Mouse (Mus musculus): ENCODE measurements at regions not wholly inside any gene's neighbourhood (a gene's known extent, or its start where the extent isn't known, plus 50 kb on each side); places are given as distances from the start of the nearest gene placed in this dataset.

GRCm38 (mm10) chr4:131242250-131242649 is 298.1 kb downstream of the Matn1 start:
- no peak overlapping the region for H3K4me3 ChIP-seq
- 69% methylated on average over 4 of the region's 4 CpGs for WGBS

GRCm38 (mm10) chr4:131243744-131244387 is 299.7 kb downstream of the Matn1 start:
- peak overlapping the region; percentile 48; the same call in 1 of the 2 replicates for H3K27ac ChIP-seq

More at GRCm38 (mm10) chr4:131242250-131242649, 298.1 kb downstream of the Matn1 start:
- Histone ChIP-seq H3K27me3 (ENCODE audit: low read depth, poor library complexity, severe bottlenecking) (0 out of 2 replicates have a peak, but pooled peaks cover 11% of the 10 kb centered on the region), H3K4me1 (peaks cover 16% of the 10 kb centered on the region), H3K27ac (no peak overlapping the region), H3K9me3 (replicated peaks) (no peaks in the 10 kb centered on the region), H3K36me3 (no peaks in the 10 kb centered on the region)
- DNase-seq (ENCODE audit: low spot score), result no peak

GRCm38 (mm10) chr4:131252602-131253442 is 308.6 kb downstream of the Matn1 start:
- H3K9me3 ChIP-seq (replicated peaks), result no peaks in the 10 kb centered on the region
- WGBS, result 26% methylated on average over 30 of the region's 30 CpGs
- peak overlapping the region; percentile 72 for H3K27ac ChIP-seq
- peaks cover 20% of the 10 kb centered on the region for H3K4me1 ChIP-seq
- no peaks in the 10 kb centered on the region for H3K36me3 ChIP-seq
- H3K4me3 ChIP-seq, result peak overlapping the region; percentile 45
- H3K27me3 ChIP-seq (ENCODE audit: low read depth, poor library complexity, severe bottlenecking), result peaks cover 10% of the 10 kb centered on the region
- DNase-seq (ENCODE audit: low spot score), result peak; percentile 85

More at GRCm38 (mm10) chr4:131243744-131244387, 299.7 kb downstream of the Matn1 start:
- 54% methylated on average over 9 of the region's 9 CpGs for WGBS
- Histone ChIP-seq H3K9me3 (replicated peaks) (no peaks in the 10 kb centered on the region), H3K27me3 (ENCODE audit: low read depth, poor library complexity, severe bottlenecking) (0 out of 2 replicates have a peak, but pooled peaks cover 11% of the 10 kb centered on the region), H3K4me1 (peaks cover 16% of the 10 kb centered on the region), H3K4me3 (no peak overlapping the region), H3K36me3 (no peaks in the 10 kb centered on the region)
- DNase-seq (ENCODE audit: low spot score), result no peak

- H3K27ac ChIP-seq, result peak overlapping the region; percentile 72; the same call in 1 of the 2 replicates
- peaks cover 10% of the 10 kb centered on the region for H3K27me3 ChIP-seq (ENCODE audit: low read depth, poor library complexity, severe bottlenecking)
- H3K4me1 ChIP-seq, result peaks cover 25% of the 10 kb centered on the region
- no peaks in the 10 kb centered on the region for H3K36me3 ChIP-seq
- no peak for DNase-seq (ENCODE audit: low spot score)
- peak overlapping the region; percentile 45 for H3K4me3 ChIP-seq
- no peaks in the 10 kb centered on the region for H3K9me3 ChIP-seq (replicated peaks)
- WGBS, result 7% methylated on average over 8 of the region's 8 CpGs
These were observed 309.2 kb downstream of the Matn1 start for GRCm38 (mm10) chr4:131253443-131253817.

GRCm38 (mm10) chr4:131254243-131254642 is 310.1 kb downstream of the Matn1 start:
- Histone ChIP-seq H3K4me1 (peaks cover 26% of the 10 kb centered on the region), H3K9me3 (replicated peaks) (no peaks in the 10 kb centered on the region), H3K36me3 (no peaks in the 10 kb centered on the region), H3K27me3 (ENCODE audit: low read depth, poor library complexity, severe bottlenecking) (peaks cover 12% of the 10 kb centered on the region), H3K27ac (no peak overlapping the region), H3K4me3 (no peak overlapping the region)
- WGBS, result 68% methylated on average over 7 of the region's 7 CpGs
- peak; percentile 40 for DNase-seq (ENCODE audit: low spot score)

DNA sequence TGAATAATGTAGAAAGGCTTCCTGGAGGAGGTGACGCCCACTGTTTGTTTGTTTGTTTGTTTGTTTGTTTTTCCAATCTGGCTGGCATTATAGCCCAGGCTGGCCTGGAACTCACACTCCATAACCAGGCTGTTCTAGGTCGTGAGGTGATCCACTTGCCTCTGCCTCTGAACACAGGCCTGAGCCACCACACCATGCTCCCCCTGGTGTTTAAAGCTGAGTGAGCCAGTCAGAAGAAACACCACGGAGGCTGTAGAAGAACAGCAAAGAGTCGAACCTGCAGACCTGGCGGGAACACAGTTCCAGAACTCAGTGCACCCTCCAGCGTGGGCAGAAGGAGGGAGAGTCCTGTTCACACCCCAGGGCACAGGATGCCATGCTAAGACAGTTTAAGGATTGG is 310.5 kb downstream of the Matn1 start:
- Histone ChIP-seq H3K27me3 (ENCODE audit: low read depth, poor library complexity, severe bottlenecking) (peaks cover 16% of the 10 kb centered on the region), H3K4me3 (no peak overlapping the region), H3K36me3 (no peaks in the 10 kb centered on the region), H3K9me3 (replicated peaks) (no peaks in the 10 kb centered on the region), H3K27ac (no peak overlapping the region), H3K4me1 (peaks cover 26% of the 10 kb centered on the region)
- DNase-seq (ENCODE audit: low spot score), result peak; percentile 57
- 53% methylated on average over 6 of the region's 6 CpGs for WGBS

- H3K27me3 ChIP-seq (ENCODE audit: low read depth, poor library complexity, severe bottlenecking), result 0 out of 2 replicates have a peak, but pooled peaks cover 16% of the 10 kb centered on the region
- no peak for DNase-seq (ENCODE audit: low spot score)
- 74% methylated on average over 2 of the region's 2 CpGs for WGBS
- no peak overlapping the region for H3K4me3 ChIP-seq
- H3K36me3 ChIP-seq, result no peaks in the 10 kb centered on the region
- H3K27ac ChIP-seq, result no peak overlapping the region
- H3K4me1 ChIP-seq, result peaks cover 12% of the 10 kb centered on the region
- H3K9me3 ChIP-seq (replicated peaks), result no peaks in the 10 kb centered on the region
These were observed 317.1 kb downstream of the Matn1 start for GRCm38 (mm10) chr4:131261236-131261635.

DNA sequence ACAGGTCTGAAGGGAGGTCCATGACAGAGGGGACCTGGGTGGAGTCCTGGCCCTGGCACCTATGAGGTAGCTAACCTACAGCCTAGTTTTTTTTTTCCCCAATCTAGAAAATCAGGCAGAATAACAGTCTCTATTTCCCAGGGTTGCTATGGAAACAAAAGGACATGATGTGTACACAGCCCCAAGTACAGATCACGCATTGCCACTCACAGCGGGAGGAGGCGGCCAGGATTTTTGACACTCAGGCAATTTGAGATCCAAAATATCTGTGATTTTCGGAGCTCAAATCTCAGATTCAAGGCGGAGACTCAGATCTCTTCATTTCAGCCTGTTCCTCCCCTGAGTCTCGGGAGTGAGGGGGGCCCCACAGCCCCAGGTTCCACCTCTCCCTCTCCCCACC is 318.7 kb downstream of the Matn1 start:
- no peak overlapping the region for H3K4me3 ChIP-seq
- no peak for DNase-seq (ENCODE audit: low spot score)

DNA sequence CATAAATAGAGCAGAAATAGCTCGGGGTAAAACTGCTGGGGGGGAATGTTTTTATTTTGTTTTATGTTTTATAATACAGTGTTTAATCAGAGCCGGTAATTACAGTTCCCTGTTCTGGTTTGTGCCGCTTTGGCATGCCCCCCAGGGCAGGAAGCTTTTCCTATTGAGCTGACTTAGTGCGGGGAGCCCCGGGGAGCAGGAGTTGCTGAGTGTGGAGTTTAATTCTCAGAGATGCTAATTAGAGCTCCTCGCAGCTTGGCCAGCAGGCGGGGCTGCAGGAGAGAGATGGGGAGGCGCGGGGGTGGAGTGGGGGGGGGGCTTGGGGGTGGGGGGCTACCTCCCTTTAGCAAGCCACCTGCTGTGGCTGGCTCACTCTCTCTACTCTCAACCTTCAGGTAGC is 322.6 kb downstream of the Matn1 start:
- no peak overlapping the region for H3K27ac ChIP-seq
- H3K36me3 ChIP-seq, result no peaks in the 10 kb centered on the region
- WGBS, result 12% methylated on average over 9 of the region's 9 CpGs

More for the DNA sequence above, 318.7 kb downstream of the Matn1 start:
- Histone ChIP-seq H3K4me1 (peaks cover 19% of the 10 kb centered on the region), H3K36me3 (no peaks in the 10 kb centered on the region), H3K9me3 (replicated peaks) (no peaks in the 10 kb centered on the region), H3K27ac (no peak overlapping the region), H3K27me3 (ENCODE audit: low read depth, poor library complexity, severe bottlenecking) (peaks cover 32% of the 10 kb centered on the region)
- WGBS, result 84% methylated on average over 6 of the region's 6 CpGs

GRCm38 (mm10) chr4:131267760-131268159 is 323.6 kb downstream of the Matn1 start:
- Histone ChIP-seq H3K9me3 (replicated peaks) (no peaks in the 10 kb centered on the region), H3K4me1 (peaks cover 14% of the 10 kb centered on the region), H3K27me3 (ENCODE audit: low read depth, poor library complexity, severe bottlenecking) (peaks cover 51% of the 10 kb centered on the region), H3K36me3 (no peaks in the 10 kb centered on the region), H3K4me3 (no peak overlapping the region), H3K27ac (no peak overlapping the region)
- 74% methylated on average over 10 of the region's 10 CpGs for WGBS
- DNase-seq (ENCODE audit: low spot score), result no peak

More for the DNA sequence above, 322.6 kb downstream of the Matn1 start:
- Histone ChIP-seq H3K9me3 (replicated peaks) (no peaks in the 10 kb centered on the region), H3K4me1 (peaks cover 7% of the 10 kb centered on the region), H3K27me3 (ENCODE audit: low read depth, poor library complexity, severe bottlenecking) (peaks cover 43% of the 10 kb centered on the region), H3K4me3 (no peak overlapping the region)
- DNase-seq (ENCODE audit: low spot score), result no peak

GRCm38 (mm10) chr4:131270192-131270591 is 326.0 kb downstream of the Matn1 start:
- no peak overlapping the region for H3K27ac ChIP-seq
- H3K36me3 ChIP-seq, result no peaks in the 10 kb centered on the region
- H3K27me3 ChIP-seq (ENCODE audit: low read depth, poor library complexity, severe bottlenecking), result peaks cover 54% of the 10 kb centered on the region
- H3K4me3 ChIP-seq, result no peak overlapping the region
- H3K4me1 ChIP-seq, result peaks cover 14% of the 10 kb centered on the region
- WGBS, result 20% methylated on average over 7 of the region's 7 CpGs
- peak; percentile 79 for DNase-seq (ENCODE audit: low spot score)
- H3K9me3 ChIP-seq (replicated peaks), result no peaks in the 10 kb centered on the region

GRCm38 (mm10) chr4:131272060-131272459 is 327.9 kb downstream of the Matn1 start:
- Histone ChIP-seq H3K4me1 (peaks cover 10% of the 10 kb centered on the region), H3K36me3 (no peaks in the 10 kb centered on the region), H3K9me3 (replicated peaks) (no peaks in the 10 kb centered on the region), H3K27ac (no peak overlapping the region), H3K27me3 (ENCODE audit: low read depth, poor library complexity, severe bottlenecking) (peaks cover 37% of the 10 kb centered on the region), H3K4me3 (no peak overlapping the region)
- no peak for DNase-seq (ENCODE audit: low spot score)
- WGBS, result 85% methylated on average over 7 of the region's 7 CpGs

DNA sequence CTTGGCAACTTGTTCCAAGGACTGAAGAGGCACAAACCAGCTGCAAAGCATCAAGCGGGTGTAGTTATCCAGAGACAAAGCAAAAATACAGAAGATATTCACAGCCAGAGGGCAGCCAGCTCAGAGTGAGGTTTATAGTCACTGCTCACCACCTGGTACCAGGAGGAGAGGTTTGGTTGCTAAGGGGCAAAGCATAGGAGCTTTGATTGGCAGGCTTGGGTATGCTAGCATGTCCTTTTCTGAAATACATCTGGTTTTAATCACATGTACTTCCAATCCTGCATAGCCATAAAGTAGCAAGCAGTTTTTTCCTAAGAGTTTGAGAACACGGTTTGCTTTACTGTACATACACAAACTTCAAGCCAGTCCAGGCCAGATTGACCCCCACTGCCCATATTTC is 349.4 kb downstream of the Matn1 start:
- Histone ChIP-seq H3K9me3 (replicated peaks) (no peaks in the 10 kb centered on the region), H3K36me3 (no peaks in the 10 kb centered on the region), H3K4me3 (no peak overlapping the region), H3K27ac (peak overlapping the region; percentile 25; the same call in 1 of the 2 replicates), H3K4me1 (peaks cover 27% of the 10 kb centered on the region), H3K27me3 (ENCODE audit: low read depth, poor library complexity, severe bottlenecking) (no peaks in the 10 kb centered on the region)
- 76% methylated on average over 2 of the region's 2 CpGs for WGBS
- no peak for DNase-seq (ENCODE audit: low spot score)

Measured in limb, embryonic 10.5 days (tissue).